Mouse (Mus musculus) cortical plate, adult 2 months (tissue): Measurements from ENCODE around the gene Tmem87b. TPM values are rescaled to one million over a fixed set of nuclear protein-coding genes. Genes with fewer than 3 reads are reported as not detected.

ENCODE experiments used
- H3K27ac ChIP-seq: fragments of 200-500 bp; 2 replicates; pipeline ENCODE4 v1.5.1; 2012; ENCODE audit warnings: low read length, control low read depth, inconsistent platforms; ENCODE audit not compliant: insufficient read depth
- H3K4me1 ChIP-seq: fragments of 200-500 bp; 2 replicates; pipeline ENCODE4 v1.6.1; 2011; ENCODE audit warnings: low read length; ENCODE audit not compliant: control insufficient read depth, insufficient read depth
- H3K4me3 ChIP-seq: fragments of 200-500 bp; 2 replicates; pipeline ENCODE4 v1.5.1; 2011; ENCODE audit warnings: mild to moderate bottlenecking, low read length, control low read depth; ENCODE audit not compliant: insufficient read depth
- CTCF ChIP-seq: fragments of 200-500 bp; IDR thresholded peaks from 2 replicates; pipeline ENCODE4 v1.5.1; 2011; ENCODE audit warnings: mild to moderate bottlenecking, control low read depth, low read length; ENCODE audit not compliant: insufficient read depth; ENCODE audit errors: extremely low read depth
- POLR2A ChIP-seq: fragments of 200-500 bp; IDR thresholded peaks from 2 replicates; pipeline ENCODE4 v1.6.1; 2011; ENCODE audit warnings: mild to moderate bottlenecking, low read length, control low read depth; ENCODE audit not compliant: insufficient read depth; ENCODE audit errors: extremely low read depth
- polyA plus RNA-seq: library from polyadenylated mRNA; depleted of rRNA; stranded (reverse); fragments of >200 nt; gene quantifications from 2 replicates; pipeline ENCODE4 v1.2.3, GENCODE M21; 2012

The Tmem87b gene
- polyA plus RNA-seq, 1 experiment: 26.4 TPM

- no peaks in the 10 kb centered on the region for H3K4me1 ChIP-seq
- no peak overlapping the region for H3K27ac ChIP-seq
- TF ChIP-seq POLR2A (no peak), CTCF (no peak)
- no peak overlapping the region for H3K4me3 ChIP-seq
These were observed 30.1 kb upstream of the Tmem87b start for GRCm38 (mm10) chr2:128787805-128788204.

DNA sequence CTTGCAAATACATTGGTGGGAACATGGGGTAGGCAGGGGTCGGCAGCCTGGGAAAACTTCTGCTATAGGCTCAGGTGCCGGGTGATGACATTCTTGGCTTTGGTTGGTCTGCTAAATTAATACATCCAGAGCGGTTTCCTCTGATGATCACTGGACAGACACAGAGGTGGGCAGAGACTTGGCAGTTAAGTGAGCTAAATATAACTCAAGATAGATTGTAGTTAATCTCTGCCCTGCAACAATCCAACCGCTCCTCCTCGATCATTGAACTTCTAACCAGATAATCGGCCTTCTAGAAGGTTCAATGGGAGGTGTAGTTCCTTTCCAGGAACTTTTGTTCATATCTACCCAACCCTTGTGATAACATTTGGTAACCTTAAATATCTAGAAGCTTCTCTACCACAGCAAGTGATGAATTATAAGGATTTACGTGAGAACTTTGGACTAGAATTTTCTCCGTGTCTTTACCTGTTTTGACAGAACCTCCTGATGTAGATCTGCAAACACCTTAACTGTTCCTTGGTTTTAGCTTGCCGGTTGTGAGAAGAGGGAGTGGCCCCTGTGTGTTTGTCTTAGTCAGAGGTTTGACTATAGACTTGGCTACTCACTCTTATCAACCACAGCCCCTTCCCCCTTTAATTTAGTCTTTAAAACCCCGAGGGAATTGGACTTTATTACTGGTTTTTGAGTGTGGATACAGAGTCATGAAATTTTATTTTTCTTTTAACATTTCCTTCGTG lies 26.9 kb upstream of the Tmem87b start:
- TF ChIP-seq POLR2A (no peak), CTCF (no peak)
- Histone ChIP-seq H3K4me1 (no peaks in the 10 kb centered on the region), H3K27ac (no peak overlapping the region), H3K4me3 (no peak overlapping the region)

- TF ChIP-seq CTCF: no peak
These were observed 24.0 kb upstream of the Tmem87b start for GRCm38 (mm10) chr2:128793958-128794357.

GRCm38 (mm10) chr2:128796463-128796862 lies 21.5 kb upstream of the Tmem87b start:
- Histone ChIP-seq H3K27ac (no peak overlapping the region), H3K4me3 (no peak overlapping the region), H3K4me1 (no peaks in the 10 kb centered on the region)
- no peak for TF ChIP-seq POLR2A

More at GRCm38 (mm10) chr2:128793958-128794357, 24.0 kb upstream of the Tmem87b start:
- Histone ChIP-seq H3K27ac (no peak overlapping the region), H3K4me1 (no peaks in the 10 kb centered on the region), H3K4me3 (no peak overlapping the region)

DNA sequence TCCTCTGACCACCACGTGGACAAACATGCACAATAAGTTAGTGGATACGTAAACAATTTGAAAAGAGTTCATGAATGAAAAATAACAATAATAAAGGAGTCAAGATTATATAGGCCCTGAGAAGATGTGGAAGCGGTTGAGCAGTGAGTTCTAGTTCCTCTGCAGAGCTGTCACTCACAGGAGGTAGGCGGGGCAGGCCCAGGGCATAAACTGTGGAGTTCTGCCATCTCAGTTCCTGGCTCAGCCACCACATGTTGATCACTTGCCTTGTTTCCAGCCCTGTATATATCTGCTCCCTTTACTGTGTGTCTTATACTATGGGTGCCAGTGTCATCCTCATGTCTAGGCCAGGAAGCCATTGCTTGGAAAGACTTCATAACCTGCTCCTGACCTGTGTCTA lies 14.5 kb upstream of the Tmem87b start:
- H3K4me3 ChIP-seq: no peak overlapping the region
- no peak for TF ChIP-seq CTCF
- no peak for TF ChIP-seq POLR2A
- H3K4me1 ChIP-seq: no peaks in the 10 kb centered on the region
- H3K27ac ChIP-seq: no peak overlapping the region

GRCm38 (mm10) chr2:128805341-128805740 lies 12.6 kb upstream of the Tmem87b start:
- H3K4me1 ChIP-seq: no peaks in the 10 kb centered on the region
- no peak overlapping the region for H3K27ac ChIP-seq
- TF ChIP-seq POLR2A: no peak
- TF ChIP-seq CTCF: no peak
- H3K4me3 ChIP-seq: no peak overlapping the region

DNA sequence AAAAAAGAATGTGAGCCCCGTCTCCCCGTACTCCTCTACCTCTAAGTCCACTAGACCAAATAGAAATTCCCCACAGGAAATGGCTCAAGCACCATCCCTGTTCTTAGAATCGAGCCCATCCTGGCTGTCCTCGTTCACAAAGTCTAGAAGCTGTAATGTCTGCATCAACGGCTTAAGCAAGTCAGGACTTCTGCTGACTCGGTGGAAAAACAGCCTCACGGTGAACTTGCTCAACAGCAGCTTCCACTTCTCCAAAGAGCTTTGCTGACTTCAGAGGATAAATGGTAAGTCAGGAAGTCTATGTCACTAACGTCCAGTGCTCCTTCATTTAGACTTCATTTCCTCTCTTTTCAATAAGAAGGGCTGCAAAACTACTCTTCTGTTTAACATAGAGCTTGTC lies 11.4 kb upstream of the Tmem87b start:
- no peak overlapping the region for H3K4me3 ChIP-seq
- no peak for TF ChIP-seq CTCF
- no peaks in the 10 kb centered on the region for H3K4me1 ChIP-seq
- H3K27ac ChIP-seq: no peak overlapping the region

DNA sequence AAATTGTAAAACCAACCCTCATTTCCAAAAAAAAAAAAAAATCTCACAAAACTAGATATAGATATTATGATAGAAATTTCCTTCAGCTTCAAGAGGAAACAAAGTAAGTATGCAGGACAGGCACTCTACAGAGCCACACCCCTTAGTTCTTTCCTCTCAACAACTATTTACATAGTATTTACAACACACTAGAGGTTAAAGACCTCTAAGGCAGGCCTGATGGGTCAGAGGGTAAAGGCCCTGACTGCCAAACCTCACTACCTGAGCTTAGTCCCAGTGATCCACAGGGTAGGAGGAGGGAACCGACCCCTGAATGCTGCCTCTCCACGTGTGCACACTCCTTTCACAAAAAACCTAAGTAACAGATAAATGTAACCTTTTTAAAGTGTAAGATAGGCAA lies 5.2 kb upstream of the Tmem87b start:
- no peaks in the 10 kb centered on the region for H3K4me1 ChIP-seq
- H3K4me3 ChIP-seq: no peak overlapping the region
- TF ChIP-seq CTCF (no peak), POLR2A (no peak)
- no peak overlapping the region for H3K27ac ChIP-seq

DNA sequence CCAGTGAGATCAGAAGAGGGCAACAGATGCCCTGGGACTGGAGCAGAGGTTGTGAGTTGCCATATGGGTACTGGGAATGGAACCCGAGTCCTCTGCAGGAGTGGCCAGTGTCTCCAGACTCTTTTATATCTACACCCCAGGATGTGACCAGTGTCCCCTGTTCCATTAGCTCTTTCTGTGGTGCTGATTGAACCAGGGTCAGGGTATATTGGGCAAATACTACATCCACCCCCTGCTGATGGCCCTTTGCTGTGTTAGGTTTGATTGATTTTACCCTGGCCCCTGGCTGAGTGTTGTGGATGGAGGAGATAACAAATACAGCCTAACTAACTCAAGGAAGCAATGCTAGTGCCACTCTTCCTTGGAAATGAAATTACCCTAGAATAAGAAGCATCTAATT lies 1.6 kb upstream of the Tmem87b start:
- Histone ChIP-seq H3K27ac (no peak overlapping the region), H3K4me1 (no peaks in the 10 kb centered on the region), H3K4me3 (no peak overlapping the region)
- no peak for TF ChIP-seq CTCF
- TF ChIP-seq POLR2A: no peak

GRCm38 (mm10) chr2:128816916-128817315 lies 1.0 kb upstream of the Tmem87b start:
- TF ChIP-seq CTCF (no peak), POLR2A (no peak)
- H3K27ac ChIP-seq: no peak overlapping the region
- no peaks in the 10 kb centered on the region for H3K4me1 ChIP-seq
- peak overlapping the region; percentile 90; the same call in 1 of the 2 replicates for H3K4me3 ChIP-seq

- TF ChIP-seq CTCF: peak; percentile 36; the same call in 1 of the 2 replicates
- TF ChIP-seq POLR2A: no peak
- H3K4me1 ChIP-seq: no peaks in the 10 kb centered on the region
- peak overlapping the region; percentile 29; the same call in 1 of the 2 replicates for H3K27ac ChIP-seq
- H3K4me3 ChIP-seq: peak overlapping the region; percentile 90
These were observed 532 bp upstream of the Tmem87b start for GRCm38 (mm10) chr2:128817387-128817785.
